Mouse (Mus musculus) midbrain, postnatal 0 days (tissue): ENCODE results near the gene Ptpn18. TPM values are rescaled to one million over a fixed set of nuclear protein-coding genes. Genes with fewer than 3 reads are reported as not detected.

Experiments used
- ATAC-seq: fragments of 200-750 bp; cut with Nextera tagmentation; 2 replicates; pipeline ENCODE4 v1.8.0; 2017; ENCODE audit warnings: moderate number of reproducible peaks, mild to moderate bottlenecking, moderate TSS enrichment, moderate library complexity; ENCODE audit not compliant: low FRiP score
- DNase-seq: peaks from one replicate; pipeline ENCODE4 v3.0.0-alpha.2; 2015; ENCODE audit warnings: low spot score
- H3K27ac ChIP-seq: fragments of 300-500 bp; sonication (generic); 2 replicates; pipeline ENCODE4 v1.5.1; 2014; ENCODE audit warnings: low read depth, mild to moderate bottlenecking, low read length, mixed read lengths
- H3K27me3 ChIP-seq: fragments of 300-500 bp; sonication (generic); 2 replicates; pipeline ENCODE4 v1.6.1; 2014; ENCODE audit warnings: low read length, control low read depth, mixed read lengths; ENCODE audit not compliant: insufficient read depth
- H3K36me3 ChIP-seq: fragments of 300-500 bp; sonication (generic); 2 replicates; pipeline ENCODE4 v1.6.1; 2014; ENCODE audit warnings: low read length, control low read depth, mixed read lengths; ENCODE audit not compliant: insufficient read depth
- H3K4me1 ChIP-seq: fragments of 300-500 bp; sonication (generic); 2 replicates; pipeline ENCODE4 v1.6.1; 2014; ENCODE audit warnings: mild to moderate bottlenecking, control low read depth, antibody characterized with exemption, low read length, mixed read lengths; ENCODE audit not compliant: insufficient read depth
- H3K4me2 ChIP-seq: fragments of 300-500 bp; sonication (generic); 2 replicates; pipeline ENCODE4 v1.6.1; 2014; ENCODE audit warnings: low read depth, mild to moderate bottlenecking, low read length, mixed read lengths; ENCODE audit not compliant: poor library complexity, severe bottlenecking
- H3K4me3 ChIP-seq: fragments of 300-500 bp; sonication (generic); 2 replicates; pipeline ENCODE4 v1.5.1; 2014; ENCODE audit warnings: low read depth, mild to moderate bottlenecking, low read length, moderate library complexity
- H3K9ac ChIP-seq: fragments of 300-500 bp; sonication (generic); replicated peaks from 2 replicates; pipeline ENCODE4 v1.6.1; 2014; ENCODE audit warnings: mild to moderate bottlenecking, low read length, moderate library complexity, mixed read lengths; ENCODE audit not compliant: poor library complexity, severe bottlenecking
- H3K9me3 ChIP-seq: fragments of 300-500 bp; sonication (generic); 2 replicates; pipeline ENCODE4 v1.6.1; 2016; ENCODE audit warnings: low read length, control low read depth
- CTCF ChIP-seq: IDR thresholded peaks from 2 replicates; pipeline ENCODE4 v1.5.1; 2016; ENCODE audit warnings: antibody characterized with exemption, mild to moderate bottlenecking
- WGBS: fragments of 180-500 bp; shearing (Covaris S2); extraction: QIAGEN DNeasy Blood & Tissue Kit; methylation state at CpG from one replicate; pipeline ENCODE4 v1.1.7; 2014; 5-methylcytosine and 5-hydroxymethylcytosine counted together
- polyA plus RNA-seq: library from polyadenylated mRNA; unstranded; fragments of >200 nt; fragmentation: Nextera tagmentation; extraction: Ambion mirVana; gene quantifications from 2 replicates; pipeline ENCODE4 v1.2.1, GENCODE M21; 2015
- total RNA-seq: library from RNA; depleted of rRNA; stranded (reverse); fragments of >200 nt; gene quantifications from 2 replicates; pipeline ENCODE4 v1.2.3, GENCODE M21; 2014

Ptpn18 gene
- total and polyA plus RNA-seq, 2 experiments from 2014 or later = 4.7 to 5.6 TPM

DNA sequence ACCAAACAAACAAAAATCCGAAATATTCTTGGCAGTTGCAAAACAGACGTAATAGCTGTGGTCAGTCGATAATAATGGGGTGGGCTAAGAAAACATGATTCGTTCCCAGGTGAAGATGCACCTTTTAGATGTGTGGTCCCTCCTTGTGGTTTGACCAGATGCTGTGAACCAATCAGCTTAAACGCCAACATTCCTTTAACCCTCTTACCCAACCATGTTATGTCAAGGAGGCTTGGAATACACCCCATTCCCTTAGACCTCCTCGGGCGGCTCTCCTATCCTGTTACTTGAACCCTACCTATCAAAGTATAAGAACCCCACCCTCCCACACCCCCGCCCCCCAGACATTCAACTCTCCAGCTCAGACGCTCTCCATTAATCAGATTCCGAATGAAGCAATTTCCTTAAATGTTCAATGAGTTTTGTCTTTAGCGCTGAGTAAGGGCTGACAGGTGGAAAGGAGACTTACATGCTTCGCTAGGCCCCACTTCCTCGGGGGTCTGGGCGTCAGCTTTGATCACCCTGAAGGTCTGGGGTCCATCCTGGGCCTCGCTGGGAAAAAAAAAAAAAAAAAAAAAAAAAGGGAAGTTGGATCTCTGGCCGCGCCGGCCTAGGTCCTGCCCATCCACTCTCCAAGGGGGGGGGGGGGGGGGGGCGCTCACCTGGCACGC lies 21.0 kb upstream of the Ptpn18 start:
- Histone ChIP-seq H3K27me3 (no peaks in the 10 kb centered on the region), H3K4me1 (0 out of 2 replicates have a peak, but pooled peaks cover 2% of the 10 kb centered on the region), H3K4me2 (peak overlapping the region; percentile 62), H3K9me3 (no peaks in the 10 kb centered on the region), H3K27ac (no peak overlapping the region), H3K9ac (peak overlapping the region; percentile 62), H3K36me3 (peaks cover 14% of the 10 kb centered on the region), H3K4me3 (peak overlapping the region; percentile 76)
- DNase-seq (no peak), ATAC-seq (no peak)
- no peak for TF ChIP-seq CTCF
- 43% methylated on average over 15 of the region's 20 CpGs for WGBS

DNA sequence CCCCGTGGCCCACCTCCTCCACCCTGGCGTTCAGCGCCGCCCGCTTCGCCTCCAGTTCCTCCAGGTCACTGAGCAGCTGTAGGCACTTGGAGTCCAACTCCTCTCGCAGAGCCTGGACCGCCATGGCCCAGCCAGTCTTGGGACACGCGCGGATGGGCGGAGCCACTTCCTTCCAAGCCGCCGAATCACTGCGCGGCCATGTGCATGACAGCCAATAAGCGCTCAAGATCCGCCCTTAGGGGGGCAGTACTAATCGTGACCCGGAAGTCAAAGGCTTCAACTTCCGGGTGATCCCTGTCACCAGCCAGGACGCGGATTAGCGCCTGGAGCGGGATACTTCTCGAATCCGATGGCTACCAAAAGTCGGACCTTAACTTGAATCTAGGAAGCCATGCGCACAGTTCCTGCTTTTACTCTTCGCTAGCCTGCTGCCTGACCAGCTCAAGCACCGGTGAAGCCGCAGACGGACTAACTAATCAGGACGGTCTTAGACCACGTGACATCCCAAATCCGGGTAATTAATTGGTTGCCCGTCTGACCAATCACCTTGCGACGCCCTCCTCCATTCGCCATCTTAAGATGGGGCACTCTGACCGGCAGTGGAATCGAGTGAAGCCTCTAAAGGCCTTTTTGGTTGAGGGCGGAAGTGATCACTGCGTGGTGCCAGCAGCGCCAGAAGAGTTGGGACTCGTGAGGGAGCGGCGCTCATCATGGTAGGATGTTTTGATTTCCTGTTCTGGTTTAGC lies 20.2 kb upstream of the Ptpn18 start, which contains the start of the genes Ccdc115 and Imp4:
Gene Ccdc115, minus strand, starts transcription at position 458 of the 746 bp plus-strand sequence.
Gene Imp4, plus strand, starts transcription at position 637 of the 746 bp plus-strand sequence.
- under 1% methylated on average over 48 of the region's 48 CpGs for WGBS
- H3K36me3 ChIP-seq = peaks cover 22% of the 10 kb centered on the region

DNA sequence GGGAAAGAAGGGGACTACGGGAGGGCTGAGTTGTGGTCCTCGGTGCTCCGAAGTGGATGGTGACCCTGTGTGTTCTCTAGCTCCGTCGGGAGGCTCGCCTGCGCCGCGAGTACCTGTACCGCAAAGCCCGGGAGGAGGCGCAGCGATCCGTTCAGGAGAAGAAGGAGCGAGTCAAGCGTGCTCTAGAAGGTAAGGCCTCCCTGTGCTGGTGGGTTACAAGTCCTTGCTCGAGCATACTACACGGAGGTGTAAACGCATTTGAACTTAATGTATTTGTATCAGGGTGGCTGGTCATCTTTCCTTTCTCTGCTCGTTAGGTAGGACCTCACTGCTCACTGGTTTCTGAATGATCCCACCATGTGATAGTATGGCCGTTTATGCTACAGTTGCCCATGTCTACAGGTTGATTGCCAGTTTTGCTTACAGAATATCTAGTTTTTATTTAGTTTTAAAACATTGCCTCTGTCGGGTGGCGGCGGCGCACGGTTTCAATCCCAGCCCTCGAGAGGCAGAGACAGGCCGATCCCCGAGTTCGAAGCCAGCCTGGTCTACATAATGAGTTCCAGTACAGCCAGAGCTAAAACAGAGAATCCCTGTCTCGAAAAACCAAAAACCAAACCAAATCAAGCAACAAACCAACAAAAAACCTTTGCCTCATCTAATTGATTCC lies 19.5 kb upstream of the Ptpn18 start:
- peak; percentile 61 for TF ChIP-seq CTCF
- H3K9me3 ChIP-seq = no peaks in the 10 kb centered on the region
- peak; percentile 31 for ATAC-seq
- H3K4me3 ChIP-seq = peak overlapping the region; percentile 76
- H3K4me1 ChIP-seq = 0 out of 2 replicates have a peak, but pooled peaks cover 2% of the 10 kb centered on the region
- H3K4me2 ChIP-seq = peak overlapping the region; percentile 54
- H3K27ac ChIP-seq = peak overlapping the region; percentile 47; the same call in 1 of the 2 replicates
- DNase-seq = no peak
- no peaks in the 10 kb centered on the region for H3K27me3 ChIP-seq
- WGBS = 10% methylated on average over 31 of the region's 31 CpGs
- peak overlapping the region; percentile 61; the same call in 1 of the 2 replicates for H3K9ac ChIP-seq
- peaks cover 30% of the 10 kb centered on the region for H3K36me3 ChIP-seq

More for the DNA sequence above, 20.2 kb upstream of the Ptpn18 start, which contains the start of the genes Ccdc115 and Imp4:
- TF ChIP-seq CTCF = no peak; the same call in 1 of the 2 replicates
- Histone ChIP-seq H3K9ac (peak within 1 kb of the TSS; percentile 62), H3K4me1 (0 out of 2 replicates have a peak, but pooled peaks cover 2% of the 10 kb centered on the region), H3K4me3 (peak within 1 kb of the TSS; percentile 76), H3K9me3 (no peaks in the 10 kb centered on the region), H3K27ac (peak within 1 kb of the TSS; percentile 79), H3K27me3 (no peaks in the 10 kb centered on the region), H3K4me2 (peak within 1 kb of the TSS; percentile 62)
- ATAC-seq (peak; percentile 96), DNase-seq (peak; percentile 99)

DNA sequence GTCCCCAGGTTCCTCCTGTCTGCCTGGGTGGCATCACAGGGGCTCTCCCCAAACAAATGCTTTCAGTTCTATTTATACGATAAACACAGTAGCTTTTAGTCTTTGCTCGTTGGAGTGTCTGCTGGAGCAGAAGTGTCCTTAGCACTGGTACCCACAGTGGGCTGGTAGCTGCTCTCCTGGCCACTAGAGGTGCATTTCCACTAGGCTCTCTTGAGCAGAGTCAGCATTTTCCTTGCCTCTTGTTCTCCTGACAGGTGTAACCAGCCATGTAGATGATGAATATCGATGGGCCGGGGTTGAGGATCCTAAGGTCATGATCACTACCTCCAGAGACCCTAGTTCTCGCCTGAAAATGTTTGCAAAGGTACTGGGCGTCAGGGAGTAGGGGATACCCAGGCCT lies 16.4 kb upstream of the Ptpn18 start:
- Histone ChIP-seq H3K27me3 (no peaks in the 10 kb centered on the region), H3K36me3 (peaks cover 37% of the 10 kb centered on the region), H3K9ac (no peak overlapping the region), H3K4me1 (0 out of 2 replicates have a peak, but pooled peaks cover 2% of the 10 kb centered on the region), H3K9me3 (no peaks in the 10 kb centered on the region), H3K4me2 (no peak overlapping the region), H3K4me3 (no peak overlapping the region), H3K27ac (no peak overlapping the region)
- ATAC-seq (no peak), DNase-seq (no peak)
- 95% methylated on average over 6 of the region's 6 CpGs for WGBS
- no peak for TF ChIP-seq CTCF

DNA sequence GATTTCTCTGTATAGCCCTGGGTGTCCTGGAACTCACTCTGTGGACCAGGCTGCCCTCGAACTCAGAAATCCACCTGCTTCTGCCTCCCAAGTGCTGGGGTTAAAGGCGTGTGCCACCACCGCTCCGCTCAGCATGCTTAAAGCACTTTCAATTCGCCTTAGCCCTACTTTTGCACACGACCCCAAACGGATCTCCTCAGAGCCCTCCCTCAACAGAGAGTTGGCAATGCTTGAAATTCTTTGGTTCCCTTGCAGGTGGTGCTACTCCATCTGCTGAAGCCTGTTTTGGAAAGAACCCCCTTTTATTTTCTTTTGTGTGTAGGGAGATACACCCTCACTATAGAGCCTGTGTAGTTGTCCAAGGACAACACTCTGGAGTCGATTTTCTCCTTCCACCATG lies 1.1 kb upstream of the Ptpn18 start:
- WGBS = 27% methylated on average over 8 of the region's 8 CpGs
- no peak for ATAC-seq
- peaks cover 4% of the 10 kb centered on the region; the same call in 1 of the 2 replicates for H3K4me1 ChIP-seq

More for the DNA sequence above, 1.1 kb upstream of the Ptpn18 start:
- Histone ChIP-seq H3K9ac (no peak overlapping the region), H3K27me3 (peaks cover 11% of the 10 kb centered on the region), H3K9me3 (no peaks in the 10 kb centered on the region), H3K27ac (no peak overlapping the region), H3K4me3 (no peak overlapping the region), H3K4me2 (no peak overlapping the region), H3K36me3 (no peaks in the 10 kb centered on the region)
- no peak for TF ChIP-seq CTCF
- DNase-seq = peak; percentile 17
